Mouse (Mus musculus) CD4-positive, CD25-positive, alpha-beta regulatory T cell, adult 2 months (primary cell): ENCODE results near the gene Cysrt1.

Experiments used
- DNase-seq: peaks from one replicate; pipeline ENCODE4 v3.0.0-alpha.2; 2012; ENCODE audit warnings: low read depth, low spot score

The Cysrt1 gene

DNA sequence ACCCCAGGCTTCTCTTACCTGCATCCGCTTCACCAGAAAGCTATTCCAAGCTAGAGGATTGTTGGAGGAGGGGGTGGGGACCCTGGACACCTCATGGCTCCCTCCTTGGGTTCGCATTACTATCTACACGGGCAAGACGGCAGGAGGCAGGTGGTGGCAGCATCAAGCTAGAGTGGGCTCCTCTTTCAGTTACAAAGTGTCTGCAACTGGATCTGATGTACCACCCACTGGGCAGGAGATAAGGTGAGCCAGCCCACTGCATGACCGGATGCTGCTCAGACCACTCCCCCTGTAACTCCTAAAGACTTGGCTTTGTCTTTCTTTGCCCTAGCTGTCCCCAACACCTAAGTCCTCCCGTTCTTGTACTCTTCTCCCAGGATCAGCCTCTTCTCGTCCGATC lies 5.6 kb downstream of the Cysrt1 start, which contains the start of gene Rnf224:
TSS of gene Rnf224 (minus strand) at position 174 of the 400 bp plus-strand sequence.
- no peak for DNase-seq

DNA sequence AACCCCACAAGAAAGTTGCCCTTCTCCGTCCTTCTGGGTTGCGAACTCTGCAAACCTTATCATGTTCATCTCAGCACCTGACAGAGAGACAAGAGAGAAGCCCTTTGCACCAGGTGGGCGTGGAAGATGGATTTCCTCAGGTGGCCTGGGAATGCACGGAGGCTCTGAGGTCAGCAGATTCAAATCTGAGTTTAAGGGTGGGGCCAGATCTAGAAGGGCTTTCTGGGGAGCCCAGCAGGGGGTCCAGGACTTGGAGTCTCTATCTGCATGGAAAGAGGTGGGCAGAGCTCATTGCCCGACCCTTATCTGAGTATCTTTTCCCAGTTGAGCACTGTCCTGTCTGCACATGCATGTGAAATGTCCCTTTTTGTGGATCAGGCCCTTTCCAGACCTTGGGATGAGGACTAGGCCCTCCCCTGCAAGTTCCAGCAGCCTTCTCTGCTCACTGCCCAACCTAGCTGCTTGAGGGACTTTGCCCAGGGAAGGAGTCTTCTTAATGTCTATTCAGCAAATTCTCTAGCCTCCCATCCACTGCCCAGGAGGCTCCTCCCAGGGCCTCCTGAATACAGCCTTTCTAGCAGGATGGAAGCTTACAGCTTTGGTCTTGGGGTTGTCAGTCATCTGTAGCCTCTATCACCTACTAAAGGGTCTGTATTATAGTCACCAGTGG lies 7.6 kb downstream of the Cysrt1 start:
- no peak for DNase-seq

DNA sequence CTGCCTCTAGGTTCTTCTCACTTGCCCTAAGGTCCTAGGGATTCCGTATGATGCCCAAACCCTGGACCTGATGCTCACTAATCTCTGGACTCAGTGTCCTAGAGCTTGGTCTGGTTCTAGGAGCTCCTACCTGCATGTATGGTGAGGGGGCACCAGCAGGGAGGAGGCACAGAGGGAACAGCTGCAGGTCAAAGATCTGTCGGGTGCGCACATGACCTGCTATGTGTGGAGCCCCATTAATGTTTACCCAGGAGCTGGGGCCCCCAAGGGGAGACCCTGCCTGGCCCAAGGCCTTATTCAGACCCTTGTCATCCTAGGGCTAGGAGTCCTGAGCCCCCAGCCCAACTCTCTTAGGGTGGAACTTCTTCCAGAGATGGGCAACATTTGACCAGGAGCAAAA lies 8.2 kb downstream of the Cysrt1 start, which contains the start of gene Slc34a3:
TSS of gene Slc34a3 (minus strand) at position 315 of the 400 bp plus-strand sequence.
- no peak for DNase-seq

DNA sequence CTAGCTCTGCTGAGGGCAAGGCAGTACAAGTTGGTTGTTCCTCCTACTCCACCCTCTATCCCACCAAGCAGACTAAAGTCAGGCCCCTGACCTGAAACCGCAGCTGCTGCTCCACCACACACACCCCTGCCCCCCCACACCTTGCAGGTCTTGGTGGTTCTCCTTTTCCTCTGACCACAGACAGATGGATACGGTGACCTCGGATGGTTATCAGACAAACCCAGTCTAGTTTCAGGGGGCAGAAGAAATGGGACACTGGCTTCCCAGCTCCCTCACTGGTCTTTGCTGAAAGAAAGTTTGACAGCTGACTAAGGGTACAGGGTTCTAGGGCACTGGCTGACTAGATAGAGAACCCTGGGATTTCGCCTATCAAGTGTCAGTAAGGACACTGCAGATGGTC lies 8.8 kb downstream of the Cysrt1 start:
- no peak for DNase-seq

DNA sequence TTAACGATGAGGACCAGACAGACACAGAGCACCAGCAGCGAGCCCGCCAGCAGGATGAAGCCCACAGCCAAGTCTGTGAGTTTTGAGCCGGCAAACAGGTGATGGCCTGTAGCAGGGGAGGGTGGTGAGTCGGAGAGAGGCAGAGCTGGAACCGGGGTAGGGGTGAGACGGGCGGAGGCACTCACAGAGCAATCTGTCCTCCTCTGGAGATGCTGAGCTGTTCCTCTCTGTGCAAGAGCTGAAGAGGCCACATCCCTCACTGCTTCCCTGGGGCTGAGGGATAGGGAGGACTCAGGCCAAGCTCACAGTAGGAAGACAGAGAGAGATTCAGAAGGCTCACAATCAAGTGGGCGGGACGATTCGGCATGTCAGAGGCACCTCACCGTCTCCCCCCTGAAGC lies 11.2 kb downstream of the Cysrt1 start:
- no peak for DNase-seq

DNA sequence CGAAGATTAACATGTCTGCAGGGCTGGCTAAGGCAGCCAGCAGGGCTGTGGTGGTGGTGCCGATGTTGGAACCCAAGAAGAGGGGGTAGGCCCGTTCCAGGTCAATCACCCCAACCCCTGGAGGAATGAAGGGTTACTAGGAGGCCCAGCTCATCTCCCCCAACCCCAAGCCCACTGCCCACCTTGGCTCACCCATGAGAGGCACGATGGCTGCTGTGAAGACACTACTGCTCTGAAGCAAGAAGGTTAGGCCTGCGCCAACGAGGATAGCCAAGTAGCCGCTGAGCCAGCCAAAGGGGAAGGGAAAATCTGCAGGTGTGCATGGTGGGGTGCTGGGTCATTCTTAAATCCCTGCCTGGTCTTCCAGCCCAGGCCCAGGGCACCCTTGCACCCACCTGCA lies 11.7 kb downstream of the Cysrt1 start:
- no peak for DNase-seq

DNA sequence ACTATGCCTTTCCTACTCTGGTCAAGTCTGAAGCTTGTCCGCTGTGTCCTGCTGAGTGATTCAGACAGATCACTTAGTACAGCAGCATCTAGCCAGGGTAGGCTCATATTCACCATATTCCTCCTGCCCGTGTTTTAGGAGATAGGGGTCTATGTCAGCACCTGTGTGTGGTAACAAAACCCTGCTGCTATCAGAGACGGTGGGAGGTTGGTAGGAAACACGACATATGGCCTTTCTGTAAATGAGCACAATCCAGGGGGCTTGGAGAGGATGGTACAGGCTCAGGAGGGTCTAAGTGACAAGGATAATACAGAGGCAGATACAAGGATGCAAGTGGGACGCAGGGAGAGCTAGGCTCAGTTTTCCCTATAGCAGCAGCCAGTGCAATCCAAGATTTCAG lies 12.7 kb downstream of the Cysrt1 start:
- DNase-seq = no peak

DNA sequence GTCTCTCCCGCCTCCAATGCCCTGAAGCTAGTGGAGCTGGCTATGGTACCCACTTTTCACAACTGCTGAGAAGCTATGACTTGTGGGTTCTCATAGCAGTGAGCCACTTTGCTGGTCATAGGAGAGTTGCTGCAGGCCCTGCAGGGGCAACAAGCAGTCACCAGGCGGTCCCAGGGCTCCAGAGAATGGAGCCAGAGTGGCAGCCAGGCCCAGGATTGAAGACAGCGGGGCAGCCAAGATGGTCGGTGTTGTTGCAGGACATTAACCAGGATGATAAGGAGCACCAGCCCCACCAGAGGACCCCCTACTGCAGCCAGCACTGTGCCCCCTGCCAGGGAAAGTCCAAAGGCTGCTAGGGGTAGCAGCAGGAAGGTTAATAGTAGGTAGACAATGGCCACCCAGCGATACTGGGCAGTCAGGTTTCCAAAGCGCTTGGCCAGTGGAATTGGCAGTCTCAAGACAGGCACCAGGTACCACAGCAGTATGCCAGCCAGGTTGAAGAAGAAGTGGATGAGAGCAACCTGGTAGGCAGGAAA lies 13.2 kb downstream of the Cysrt1 start:
- DNase-seq = no peak

DNA sequence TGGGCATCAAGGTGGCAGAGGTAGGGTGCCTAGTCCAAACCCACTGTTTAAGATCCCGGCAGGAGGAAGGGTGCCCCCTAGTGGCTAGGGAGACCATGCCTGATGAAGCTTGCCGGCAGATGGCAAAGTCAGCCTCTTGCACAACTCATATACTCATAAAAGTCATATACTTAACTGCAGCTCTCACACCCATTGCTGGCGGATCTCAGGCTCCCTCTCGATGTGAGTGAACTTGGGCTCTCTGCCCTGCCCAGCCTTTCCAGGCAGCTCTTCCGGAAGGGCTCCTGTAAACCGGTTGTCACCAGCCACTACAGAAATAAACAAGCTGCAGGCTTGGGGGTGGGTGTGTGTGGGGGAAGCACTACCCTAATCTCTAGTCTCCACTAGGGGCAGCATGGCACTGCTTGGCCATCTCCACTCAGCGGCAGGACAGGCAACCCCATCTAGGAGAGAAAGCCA lies 13.8 kb downstream of the Cysrt1 start:
- peak; percentile 93 for DNase-seq

DNA sequence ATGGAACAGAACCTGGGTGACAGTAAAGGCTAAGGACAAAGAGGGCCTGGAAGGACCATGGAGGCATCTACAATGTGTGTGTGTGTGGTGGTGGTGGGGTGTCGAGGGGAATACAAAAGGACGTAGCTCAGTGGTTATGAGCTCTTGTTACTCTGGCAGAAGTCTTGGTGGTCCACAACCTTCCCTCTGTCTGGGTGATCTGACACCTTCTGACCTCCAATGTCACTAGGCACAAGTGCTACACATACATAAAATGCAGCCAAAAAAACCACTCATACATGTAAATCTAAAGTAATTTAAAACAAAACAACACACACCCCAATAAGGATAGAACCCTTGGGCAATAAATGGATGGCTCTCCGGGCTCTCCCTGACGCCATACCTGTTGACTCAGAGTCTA lies 14.8 kb downstream of the Cysrt1 start:
- DNase-seq = no peak

DNA sequence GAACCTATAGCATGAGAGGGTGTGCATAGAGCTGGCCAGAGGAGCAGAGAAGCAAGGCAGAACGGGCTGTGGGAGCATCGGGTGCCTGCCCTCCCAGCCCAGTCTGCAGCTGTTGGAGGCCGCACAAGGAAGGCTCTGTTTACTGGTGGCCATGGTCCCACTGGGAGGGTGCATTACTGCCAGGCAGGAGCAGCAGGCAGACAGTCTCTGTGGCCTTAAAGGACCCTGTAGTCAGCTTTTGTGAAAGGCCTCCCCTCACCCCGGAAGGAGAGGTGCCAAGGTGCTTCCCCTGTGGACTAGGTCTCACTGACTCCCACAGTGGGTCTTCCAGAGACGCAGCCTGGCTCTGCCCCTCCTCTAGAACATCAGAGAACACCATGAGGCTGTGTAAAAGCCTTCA lies 15.4 kb downstream of the Cysrt1 start:
- DNase-seq = no peak

DNA sequence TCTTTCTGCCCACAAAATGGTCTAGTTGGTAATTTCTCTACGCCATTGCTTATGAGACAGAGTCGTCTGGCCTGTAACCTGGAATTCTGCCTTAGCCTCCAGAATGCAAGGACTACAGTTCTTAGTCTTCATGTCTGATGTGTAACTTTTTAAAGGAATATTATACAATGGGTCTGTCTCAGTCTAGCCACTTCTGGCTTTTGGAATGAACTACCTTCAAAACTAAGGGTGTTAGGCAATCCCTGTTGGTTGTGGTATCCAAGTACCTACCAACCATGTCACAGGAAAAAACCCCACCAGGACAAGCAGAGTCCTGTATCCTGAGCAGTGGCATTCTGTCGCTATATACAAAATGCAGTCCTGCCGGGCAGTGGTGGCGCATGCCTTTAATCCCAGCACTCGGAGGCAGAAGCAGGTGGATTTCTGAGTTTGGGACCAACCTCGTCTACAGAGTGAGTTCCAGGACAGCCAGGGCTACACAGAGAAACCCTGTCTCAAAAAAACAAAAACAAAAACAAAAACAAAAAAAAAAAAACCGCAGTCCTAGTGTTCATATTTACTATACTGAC lies 16.4 kb downstream of the Cysrt1 start:
- DNase-seq = no peak

DNA sequence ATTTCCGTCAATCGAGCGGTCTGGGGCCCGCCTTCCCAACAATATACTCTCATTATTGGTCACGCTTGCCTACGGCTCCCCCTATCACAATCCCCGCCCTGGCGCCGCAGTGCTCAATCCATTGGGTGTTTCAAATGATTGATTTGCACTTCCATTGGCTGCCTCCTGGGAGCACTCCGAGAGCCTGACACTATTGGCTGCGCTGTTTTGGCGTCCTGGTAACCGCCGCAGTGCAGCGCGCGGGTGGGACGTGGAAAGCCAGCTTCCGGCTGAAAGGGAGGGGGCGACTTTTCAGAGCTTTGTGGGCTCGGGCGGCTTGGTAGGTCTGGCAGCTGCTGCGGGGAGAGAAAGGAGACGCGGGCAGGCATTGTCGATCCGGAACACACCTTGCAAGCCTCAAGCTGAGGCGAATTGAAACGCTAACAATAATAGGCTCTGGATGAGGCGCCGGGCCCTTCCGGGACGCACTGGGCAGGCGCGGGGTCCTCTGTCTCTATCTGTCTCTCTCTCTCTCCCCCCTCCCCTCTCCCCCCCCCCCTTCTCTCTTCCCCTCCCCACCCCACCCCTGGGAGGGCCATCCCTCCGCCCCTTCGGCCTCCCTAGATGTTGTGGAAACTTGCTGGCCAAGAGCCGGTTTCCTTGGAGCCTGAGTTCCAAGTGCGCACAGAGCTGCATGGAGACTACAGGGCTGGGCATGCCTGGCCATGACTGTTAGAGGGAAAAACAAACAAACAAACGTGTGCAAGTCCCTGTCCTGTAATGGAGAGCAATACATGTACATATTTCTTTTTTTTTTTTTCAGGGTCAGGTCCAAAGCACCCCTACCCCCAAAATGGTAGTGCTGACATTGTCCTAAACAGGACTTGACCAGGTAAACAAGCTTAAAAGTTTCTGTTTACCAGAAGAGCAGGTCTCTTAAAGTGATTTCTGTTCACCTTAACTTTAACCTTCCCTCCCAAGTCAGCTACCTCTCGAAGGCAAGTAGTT lies 17.2 kb downstream of the Cysrt1 start:
- DNase-seq = peak; percentile 98

DNA sequence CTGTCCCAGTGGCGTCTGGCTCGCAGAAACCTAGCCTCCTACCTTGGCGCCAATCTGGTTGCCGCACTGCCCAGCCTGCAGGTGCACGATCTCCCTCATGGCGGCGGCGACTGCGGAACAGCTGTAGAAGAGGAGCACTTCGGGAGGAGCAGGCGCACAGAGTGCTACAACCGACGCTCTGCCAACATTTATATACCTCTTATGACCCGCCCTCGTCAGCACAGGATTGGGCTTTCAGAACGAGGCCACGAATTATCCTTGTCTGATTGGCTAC lies 17.8 kb downstream of the Cysrt1 start, which contains the start of gene Tubb4b:
TSS of gene Tubb4b (minus strand) at position 211 of the 274 bp plus-strand sequence.
- DNase-seq = no peak

DNA sequence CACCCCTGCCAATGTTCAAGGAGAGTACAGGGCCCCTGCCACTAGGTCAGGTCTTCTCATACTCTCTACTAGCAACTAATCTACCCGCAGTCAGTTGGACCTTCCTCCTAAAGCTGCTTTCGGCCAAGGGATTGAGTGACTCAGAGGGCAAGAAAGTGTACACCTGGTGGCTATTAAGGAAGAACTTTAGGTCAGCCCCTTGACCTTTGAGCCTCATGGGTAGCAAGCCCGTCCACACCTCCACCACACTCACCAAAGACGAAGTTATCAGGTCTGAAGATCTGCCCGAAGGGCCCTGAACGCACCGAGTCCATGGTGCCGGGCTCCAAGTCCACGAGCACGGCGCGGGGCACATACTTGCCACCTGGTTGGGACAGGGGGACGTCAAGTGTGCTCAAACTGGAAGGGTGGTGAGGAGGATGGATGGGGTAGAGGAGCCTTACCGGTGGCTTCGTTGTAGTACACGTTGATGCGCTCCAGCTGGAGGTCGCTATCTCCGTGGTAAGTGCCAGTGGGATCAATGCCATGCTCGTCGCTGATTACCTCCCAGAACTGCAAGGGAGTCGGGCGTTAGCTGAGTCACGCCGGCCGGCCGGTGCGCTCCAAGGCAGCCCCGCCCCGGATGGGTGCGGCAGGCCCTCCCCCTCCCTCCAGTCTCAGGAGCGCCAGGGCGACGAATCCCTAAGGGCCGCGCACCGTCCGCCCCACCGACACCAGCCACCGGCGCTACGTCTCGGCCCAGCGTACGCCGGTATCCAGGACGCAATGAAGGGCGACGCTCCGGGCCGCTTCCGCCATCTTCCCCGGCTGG lies 18.4 kb downstream of the Cysrt1 start:
- no peak for DNase-seq

DNA sequence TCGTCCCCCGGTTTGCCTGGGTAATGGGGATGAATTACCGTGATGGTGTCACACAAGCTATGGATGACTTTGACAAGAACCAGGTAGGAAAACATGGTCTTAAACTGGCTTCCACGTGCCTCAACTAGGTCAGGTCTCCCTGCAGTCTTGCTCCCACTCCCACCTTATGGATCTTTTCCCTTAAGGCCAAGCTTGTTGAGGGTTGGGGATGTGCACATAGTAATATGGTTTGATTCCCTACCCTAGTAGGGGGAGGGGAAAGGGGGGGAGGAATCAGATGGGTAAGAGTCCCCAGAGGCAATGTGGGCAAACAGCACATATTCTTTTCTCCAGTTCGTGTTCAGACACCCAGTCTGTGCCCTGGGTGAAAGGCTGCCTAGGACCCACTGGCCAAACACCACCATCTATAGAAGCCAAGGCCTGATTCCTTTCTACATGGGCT lies 20.9 kb downstream of the Cysrt1 start:
- no peak for DNase-seq

DNA sequence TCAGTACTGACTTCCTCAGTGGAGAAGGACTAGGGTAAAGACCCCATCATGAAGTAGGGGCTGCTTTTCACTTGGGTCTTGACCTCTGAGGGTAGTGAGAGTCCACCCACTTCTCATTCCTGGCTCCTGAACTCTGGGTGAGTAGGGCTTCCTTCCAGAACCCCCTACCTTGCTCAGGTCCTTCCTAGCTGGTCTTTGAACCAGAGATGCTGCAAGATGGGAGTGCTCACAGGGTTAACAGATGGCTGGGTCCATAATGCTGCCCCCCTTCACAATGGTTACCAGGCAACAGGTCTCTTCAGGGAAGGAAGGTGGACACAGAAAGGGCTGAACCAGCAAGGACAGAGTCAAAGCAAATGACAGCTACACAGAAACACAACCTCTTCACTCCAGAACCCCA lies 23.8 kb downstream of the Cysrt1 start, which contains the start of gene Fam166a:
TSS of gene Fam166a (plus strand) at position 301 of the 400 bp plus-strand sequence.
- DNase-seq = no peak

DNA sequence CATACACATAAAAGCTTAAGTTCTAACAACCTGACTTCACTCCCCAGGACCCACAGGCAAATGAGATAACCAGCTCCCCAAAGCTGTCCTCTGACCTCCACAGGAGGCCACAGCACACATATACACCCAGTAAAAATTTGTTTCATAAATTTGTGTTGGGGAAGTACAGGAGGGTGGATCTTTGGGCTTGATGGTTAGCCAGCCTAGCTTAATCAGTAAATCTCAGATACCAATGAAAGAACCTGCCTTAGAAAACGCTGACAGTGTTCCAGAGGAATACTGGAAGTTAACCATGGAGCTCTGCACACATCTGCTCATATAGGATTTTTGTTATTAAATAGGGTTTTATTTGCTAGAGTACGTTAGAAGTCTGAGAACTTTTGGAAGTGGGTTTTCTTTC lies 24.6 kb downstream of the Cysrt1 start:
- no peak for DNase-seq

DNA sequence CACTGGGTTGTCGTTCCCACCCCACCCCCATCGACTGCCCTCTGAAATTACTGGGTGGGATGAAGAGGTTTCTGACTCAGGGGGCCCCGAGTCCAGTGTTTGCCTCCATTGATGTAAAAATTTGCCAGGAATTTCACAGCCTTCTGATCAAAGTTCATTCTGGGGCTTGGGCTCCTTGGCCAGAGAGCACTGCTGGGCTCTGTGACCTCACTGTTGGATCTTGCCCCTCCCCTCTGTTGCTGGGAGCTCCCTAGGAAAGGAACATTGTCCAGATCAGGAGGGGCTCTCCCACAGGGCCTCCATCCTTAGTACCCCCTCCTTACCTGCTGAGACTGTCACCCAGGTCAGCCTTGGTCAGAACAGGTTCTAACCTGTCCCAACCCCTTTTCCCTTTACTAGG lies 27.8 kb downstream of the Cysrt1 start, which contains the start of gene Stpg3:
TSS of gene Stpg3 (minus strand) at position 194 of the 400 bp plus-strand sequence.
- no peak for DNase-seq

DNA sequence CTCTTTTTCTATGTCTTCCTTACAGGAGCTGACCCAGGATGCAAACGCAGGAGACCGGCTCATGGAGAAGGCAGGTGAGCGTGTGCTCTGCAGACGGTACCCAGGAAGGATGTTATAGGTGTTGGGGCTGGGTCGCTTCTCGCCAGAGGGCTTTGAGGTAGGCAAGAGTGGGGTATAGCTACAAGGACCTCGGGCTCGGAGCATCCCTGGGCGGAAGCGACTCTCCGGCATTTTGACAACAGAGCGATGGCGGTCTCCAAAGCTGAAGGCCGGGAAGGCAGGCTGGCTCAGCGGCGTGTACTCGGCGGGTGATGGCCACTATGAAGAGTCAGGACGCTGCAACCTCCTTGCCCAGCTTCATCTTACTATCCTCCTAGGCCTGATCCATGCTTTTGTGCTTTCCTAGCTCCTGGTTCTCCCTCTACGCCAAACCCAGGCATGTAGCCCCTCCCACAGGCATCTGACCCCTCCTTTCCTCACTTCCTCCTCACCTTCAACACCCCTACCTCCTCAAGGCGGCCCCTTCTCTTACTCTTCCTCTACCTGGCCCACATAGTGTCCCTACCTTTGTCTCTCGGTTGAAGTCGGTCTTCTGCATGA lies 28.9 kb downstream of the Cysrt1 start:
- no peak for DNase-seq
